Mouse (Mus musculus) spleen, adult 2 months (tissue): ENCODE measurements around the gene Tjap1. TPM values are rescaled to one million over a fixed set of nuclear protein-coding genes. Genes with fewer than 3 reads are reported as not detected.
A peak's percentile ranks its signal among the peaks of the same experiment; 100 is the strongest.

Source experiments
- DNase-seq, 2 experiments: peaks; one replicate each; pipeline versions ENCODE4 v3.0.0 to v3.0.0-alpha.2; 2012 to 2021; ENCODE audit warnings: low spot score in 2 of 2, low read depth in 1 of 2
- H3K27ac ChIP-seq: fragments of 200-500 bp; 2 replicates; pipeline ENCODE4 v1.5.1; 2012; ENCODE audit warnings: low read length, inconsistent platforms; ENCODE audit not compliant: insufficient read depth
- H3K27me3 ChIP-seq: fragments of 200-500 bp; 2 replicates; pipeline ENCODE4 v1.6.1; 2012; ENCODE audit warnings: mild to moderate bottlenecking, moderate library complexity, low read length, inconsistent platforms; ENCODE audit not compliant: control insufficient read depth, insufficient read depth
- H3K36me3 ChIP-seq: fragments of 200-500 bp; 2 replicates; pipeline ENCODE4 v1.6.1; 2012; ENCODE audit warnings: mild to moderate bottlenecking, low read length, inconsistent platforms; ENCODE audit not compliant: control insufficient read depth, insufficient read depth
- H3K4me1 ChIP-seq: fragments of 200-500 bp; 2 replicates; pipeline ENCODE4 v1.6.1; 2011; ENCODE audit warnings: inconsistent platforms; ENCODE audit not compliant: control insufficient read depth, insufficient read depth, insufficient read length
- H3K4me3 ChIP-seq: fragments of 200-500 bp; 2 replicates; pipeline ENCODE4 v1.5.1; 2011; ENCODE audit warnings: mild to moderate bottlenecking, inconsistent platforms; ENCODE audit not compliant: insufficient read depth, insufficient read length; ENCODE audit errors: extremely low read depth
- CTCF ChIP-seq: fragments of 200-500 bp; IDR thresholded peaks from 2 replicates; pipeline ENCODE4 v1.5.1; 2011; ENCODE audit warnings: mild to moderate bottlenecking, inconsistent platforms; ENCODE audit not compliant: insufficient read depth, insufficient read length, insufficient replicate concordance; ENCODE audit errors: extremely low read depth
- POLR2A ChIP-seq: fragments of 200-500 bp; IDR thresholded peaks from 2 replicates; pipeline ENCODE4 v1.6.1; 2011; ENCODE audit warnings: low read depth, low read length, inconsistent platforms
- WGBS: fragments of 180-500 bp; shearing (Covaris S2); methylation state at CpG from one replicate; pipeline ENCODE4 v1.1.7; 2018; 5-methylcytosine and 5-hydroxymethylcytosine counted together
- polyA plus RNA-seq: library from polyadenylated mRNA; depleted of rRNA; stranded (reverse); fragments of >200 nt; gene quantifications from 2 replicates; pipeline ENCODE4 v1.2.3, GENCODE M21; 2012

Tjap1 gene
- polyA plus RNA-seq, 1 experiment = 28.8 TPM

DNA sequence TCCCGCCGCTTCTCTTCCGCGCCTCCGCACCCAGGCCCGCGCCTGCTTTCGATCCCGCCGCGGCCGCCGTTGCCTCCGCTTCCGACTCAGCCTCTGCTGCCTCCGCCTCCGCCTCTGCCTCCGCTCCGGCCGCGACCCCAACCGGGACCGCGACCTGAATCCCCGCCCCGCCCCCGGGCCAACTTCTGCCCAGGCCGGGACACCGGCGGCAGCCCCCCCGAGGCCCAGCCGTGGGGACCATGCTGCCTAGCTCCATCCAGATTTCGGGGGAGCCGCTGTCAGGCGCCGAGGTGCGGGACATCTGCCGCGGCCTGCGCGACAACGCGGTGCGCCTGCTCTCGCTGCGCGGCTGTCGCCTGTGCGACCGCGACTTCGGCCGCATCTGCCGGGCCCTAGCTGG is 28.7 kb downstream of the Tjap1 start:
- Histone ChIP-seq H3K27ac (no peak overlapping the region), H3K4me1 (peaks cover 8% of the 10 kb centered on the region), H3K4me3 (peak overlapping the region; percentile 52; the same call in 1 of the 2 replicates), H3K36me3 (peaks cover 36% of the 10 kb centered on the region), H3K27me3 (peaks cover 5% of the 10 kb centered on the region)
- WGBS = 2% methylated on average over 48 of the region's 54 CpGs
- DNase-seq = peak in 1 of 2 experiments; percentile 29
- TF ChIP-seq CTCF (no peak), POLR2A (no peak)

- no peak within 1 kb of the TSS for H3K27ac ChIP-seq
- peak; percentile 53 to 89 for DNase-seq
- peaks cover 33% of the 10 kb centered on the region for H3K36me3 ChIP-seq
- peak within 1 kb of the TSS; percentile 52 for H3K4me3 ChIP-seq
- TF ChIP-seq CTCF (no peak), POLR2A (no peak)
- 1% methylated on average over 44 of the region's 48 CpGs for WGBS
- peaks cover 5% of the 10 kb centered on the region for H3K27me3 ChIP-seq
- peaks cover 13% of the 10 kb centered on the region for H3K4me1 ChIP-seq
These were observed 29.3 kb downstream of the Tjap1 start, which contains the start of gene Lrrc73 for GRCm38 (mm10) chr17:46253452-46254084. Lrrc73 (plus strand) TSS chr17:46253531.

DNA sequence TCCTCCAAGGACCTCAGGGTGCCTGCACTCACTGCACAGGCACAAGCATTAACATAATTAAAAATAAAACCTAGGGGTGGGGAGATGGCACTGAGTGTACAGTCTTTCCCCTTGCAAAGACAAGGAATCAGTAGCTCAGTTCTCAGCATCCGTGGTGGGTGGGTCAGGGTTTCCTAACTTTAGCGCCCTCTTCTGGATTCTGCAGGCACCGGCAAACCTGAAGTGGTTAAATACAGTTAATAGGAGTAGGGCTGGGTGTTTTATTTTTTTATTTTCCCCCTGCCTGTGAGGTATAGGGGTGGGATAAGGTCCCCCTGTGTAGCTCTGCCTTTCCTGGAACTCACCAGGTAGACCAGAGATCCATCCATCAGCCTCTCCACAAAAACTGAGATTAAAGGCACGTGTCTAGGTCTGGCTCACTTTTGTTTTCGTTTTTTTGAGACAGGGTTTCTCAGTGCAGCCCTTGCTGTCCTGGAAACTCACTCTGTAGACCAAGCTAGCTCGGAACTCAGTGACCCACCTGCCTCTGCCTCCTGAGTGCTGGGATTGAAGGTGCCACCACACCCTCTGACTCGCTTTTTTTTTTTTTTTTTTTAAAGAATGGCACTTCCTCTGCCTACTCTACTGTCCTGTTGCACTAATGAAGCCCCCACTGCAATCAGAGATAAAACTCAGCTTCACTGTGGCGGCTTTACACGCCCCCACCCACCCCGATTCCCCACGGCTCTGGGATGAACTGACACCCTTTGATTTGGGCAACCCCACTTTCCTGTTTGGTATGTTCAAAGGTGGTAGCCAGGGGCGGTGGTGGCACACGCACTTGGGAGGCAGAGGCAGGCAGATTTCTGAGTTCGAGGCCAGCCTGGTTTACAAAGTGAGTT is 30.0 kb downstream of the Tjap1 start:
- Histone ChIP-seq H3K4me1 (peaks cover 15% of the 10 kb centered on the region), H3K27ac (no peak overlapping the region), H3K4me3 (no peak overlapping the region), H3K27me3 (peaks cover 5% of the 10 kb centered on the region), H3K36me3 (peaks cover 28% of the 10 kb centered on the region)
- 45% methylated on average over 14 of the region's 14 CpGs for WGBS
- no peak for TF ChIP-seq POLR2A
- no peak for TF ChIP-seq CTCF
- peak in 1 of 2 experiments; percentile 17 for DNase-seq

GRCm38 (mm10) chr17:46251174-46251573 is 31.7 kb downstream of the Tjap1 start:
- WGBS = 80% methylated on average over 7 of the region's 7 CpGs
- Histone ChIP-seq H3K27ac (no peak overlapping the region), H3K36me3 (peaks cover 28% of the 10 kb centered on the region), H3K4me1 (peaks cover 15% of the 10 kb centered on the region), H3K4me3 (no peak overlapping the region), H3K27me3 (peaks cover 5% of the 10 kb centered on the region)
- TF ChIP-seq POLR2A (no peak), CTCF (no peak)
- no peak for DNase-seq

DNA sequence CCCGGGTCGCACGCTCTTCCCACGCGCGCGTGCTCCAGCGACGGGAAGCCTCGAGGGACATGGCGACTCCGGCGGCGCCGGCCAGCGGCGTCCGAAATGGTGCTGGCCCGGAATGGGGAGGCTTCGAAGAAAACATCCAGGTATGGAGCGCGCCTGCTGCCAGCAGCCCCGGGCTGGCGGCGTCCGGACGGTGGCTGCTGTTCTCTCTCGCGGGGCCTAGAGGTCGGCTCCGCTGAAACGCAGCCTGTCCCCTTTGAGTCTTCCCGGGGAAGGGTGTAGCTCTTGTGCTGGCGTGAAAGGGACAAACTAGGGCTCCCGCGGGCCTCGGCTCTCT is 34.7 kb downstream of the Tjap1 start:
- WGBS = under 1% methylated on average over 37 of the region's 37 CpGs
- peak overlapping the region; percentile 79 for H3K27ac ChIP-seq
- DNase-seq = no peak
- H3K4me1 ChIP-seq = peaks cover 7% of the 10 kb centered on the region; the same call in 1 of the 2 replicates
- TF ChIP-seq CTCF (no peak), POLR2A (no peak; the same call in 1 of the 2 replicates)
- no peaks in the 10 kb centered on the region for H3K27me3 ChIP-seq
- peaks cover 49% of the 10 kb centered on the region for H3K36me3 ChIP-seq
- peak overlapping the region; percentile 96 for H3K4me3 ChIP-seq

GRCm38 (mm10) chr17:46247512-46248188 is 35.2 kb downstream of the Tjap1 start, which contains the start of the genes Polr1c and Yipf3:
Polr1c (minus strand) TSS chr17:46248054.
Yipf3 (plus strand) TSS chr17:46248080.
- Histone ChIP-seq H3K4me3 (peak within 1 kb of the TSS; percentile 96), H3K4me1 (peaks cover 7% of the 10 kb centered on the region; the same call in 1 of the 2 replicates), H3K36me3 (peaks cover 53% of the 10 kb centered on the region), H3K27ac (peak within 1 kb of the TSS; percentile 79), H3K27me3 (no peaks in the 10 kb centered on the region)
- peak; percentile 83 to 96 for DNase-seq
- WGBS = under 1% methylated on average over 53 of the region's 53 CpGs
- peak; percentile 51 for TF ChIP-seq POLR2A
- TF ChIP-seq CTCF = no peak
